Mouse (Mus musculus): ENCODE data around the gene Smco4. TPM values are rescaled to one million over a fixed set of nuclear protein-coding genes. Genes with fewer than 3 reads are reported as not detected.

Smco4 gene
- polyA plus RNA-seq, 1 experiment = 10.5 TPM

DNA sequence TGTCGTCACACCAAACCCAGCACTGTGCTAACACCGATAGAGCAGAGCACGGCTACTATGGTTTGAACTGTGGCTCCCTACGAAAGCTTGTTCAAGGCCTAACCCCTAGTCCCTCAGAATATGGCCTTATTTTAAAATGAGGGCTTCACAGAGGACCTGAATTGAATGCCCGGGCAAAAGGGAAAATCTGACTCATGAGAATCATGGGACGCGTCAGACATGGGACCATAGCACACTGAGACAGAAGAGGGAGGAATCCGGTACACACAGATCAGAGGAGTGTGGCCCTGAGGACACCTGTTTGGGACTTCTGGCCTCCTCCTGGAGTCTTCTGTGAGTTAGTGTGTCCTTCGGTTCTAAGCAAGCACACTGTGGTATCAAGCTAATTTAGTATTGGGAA is 85.7 kb downstream of the Smco4 start:
- no peaks in the 10 kb centered on the region for H3K36me3 ChIP-seq (ENCODE audit: control insufficient read depth, insufficient read depth)

DNA sequence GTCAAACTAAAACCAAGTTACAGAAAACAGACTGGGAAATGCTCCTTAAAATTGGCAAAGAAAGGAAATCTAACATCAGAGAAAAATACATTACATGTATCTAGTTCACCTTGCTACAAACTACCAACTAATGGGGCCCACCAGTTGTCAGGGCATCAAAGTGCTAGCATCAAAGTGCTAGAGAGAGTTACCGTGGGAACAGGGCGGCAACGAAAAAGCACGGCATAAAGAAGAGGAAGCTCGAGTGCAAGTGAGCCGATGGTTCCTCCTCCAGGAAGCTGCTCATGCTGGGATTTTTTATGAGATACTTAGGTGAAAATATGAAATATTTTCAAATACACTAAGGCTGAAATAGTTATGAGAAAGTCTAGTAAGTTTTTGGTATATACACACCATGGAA is 86.9 kb downstream of the Smco4 start:
- no peak overlapping the region for H3K4me3 ChIP-seq
- no peak overlapping the region for H3ac ChIP-seq (ENCODE audit: control insufficient read depth, insufficient read length)
- no peaks in the 10 kb centered on the region for H3K79me2 ChIP-seq (ENCODE audit: control insufficient read depth, insufficient read depth)
- H3K36me3 ChIP-seq (ENCODE audit: control insufficient read depth, insufficient read depth) = no peaks in the 10 kb centered on the region
- no peak overlapping the region for H3K4me2 ChIP-seq (ENCODE audit: low read depth)
- TF ChIP-seq POLR2AphosphoS2 (IDR thresholded peaks at IDR 0.05; ENCODE audit: insufficient read length, low read depth) (no peak), MYOD1 (IDR thresholded peaks at IDR 0.05; ENCODE audit: control insufficient read depth in 1 of 3, insufficient read length in 2 of 3, low read depth in 2 of 3) (no peak), MYOG (IDR thresholded peaks at IDR 0.05; ENCODE audit: control insufficient read depth in 1 of 3, insufficient read depth in 1 of 3, insufficient read length in 2 of 3, low read depth in 2 of 3) (no peak), E2F4 (IDR thresholded peaks at IDR 0.05; ENCODE audit: insufficient read depth) (no peak), POLR2A (IDR thresholded peaks at IDR 0.05; ENCODE audit: insufficient read length, low read depth) (no peak), CEBPB (IDR thresholded peaks at IDR 0.05; ENCODE audit: insufficient read depth, poor library complexity, severe bottlenecking) (no peak)
- H3K27me3 ChIP-seq (ENCODE audit: control insufficient read depth, insufficient read depth, insufficient read length) = no peaks in the 10 kb centered on the region

More for the DNA sequence above, 85.7 kb downstream of the Smco4 start:
- Histone ChIP-seq H3K79me2 (ENCODE audit: control insufficient read depth, insufficient read depth) (no peaks in the 10 kb centered on the region), H3K4me3 (no peak overlapping the region), H3K27me3 (ENCODE audit: control insufficient read depth, insufficient read depth, insufficient read length) (no peaks in the 10 kb centered on the region), H3K4me2 (ENCODE audit: low read depth) (no peak overlapping the region), H3ac (ENCODE audit: control insufficient read depth, insufficient read length) (no peak overlapping the region)
- TF ChIP-seq TCF12 (IDR thresholded peaks at IDR 0.05; ENCODE audit: insufficient read depth, poor library complexity, severe bottlenecking) (no peak), POLR2A (IDR thresholded peaks at IDR 0.05; ENCODE audit: insufficient read length, low read depth) (no peak), POLR2AphosphoS2 (IDR thresholded peaks at IDR 0.05; ENCODE audit: insufficient read length, low read depth) (no peak), REST (IDR thresholded peaks at IDR 0.05; ENCODE audit: insufficient read depth, insufficient read length) (no peak), SRF (IDR thresholded peaks at IDR 0.05; ENCODE audit: control insufficient read depth, insufficient read length, low read depth) (no peak), MYOD1 (IDR thresholded peaks at IDR 0.05; ENCODE audit: control insufficient read depth in 1 of 3, insufficient read length in 2 of 3, low read depth in 2 of 3) (no peak), CEBPB (IDR thresholded peaks at IDR 0.05; ENCODE audit: insufficient read depth, poor library complexity, severe bottlenecking) (no peak), USF1 (IDR thresholded peaks at IDR 0.05; ENCODE audit: low read depth) (no peak), MYOG (IDR thresholded peaks at IDR 0.05; ENCODE audit: control insufficient read depth in 1 of 3, insufficient read depth in 1 of 3, insufficient read length in 2 of 3, low read depth in 2 of 3) (no peak), E2F4 (IDR thresholded peaks at IDR 0.05; ENCODE audit: insufficient read depth) (no peak), MAX (IDR thresholded peaks at IDR 0.05; ENCODE audit: low read depth) (no peak), TCF3 (IDR thresholded peaks at IDR 0.05; ENCODE audit: insufficient read length, low read depth) (no peak)

DNA sequence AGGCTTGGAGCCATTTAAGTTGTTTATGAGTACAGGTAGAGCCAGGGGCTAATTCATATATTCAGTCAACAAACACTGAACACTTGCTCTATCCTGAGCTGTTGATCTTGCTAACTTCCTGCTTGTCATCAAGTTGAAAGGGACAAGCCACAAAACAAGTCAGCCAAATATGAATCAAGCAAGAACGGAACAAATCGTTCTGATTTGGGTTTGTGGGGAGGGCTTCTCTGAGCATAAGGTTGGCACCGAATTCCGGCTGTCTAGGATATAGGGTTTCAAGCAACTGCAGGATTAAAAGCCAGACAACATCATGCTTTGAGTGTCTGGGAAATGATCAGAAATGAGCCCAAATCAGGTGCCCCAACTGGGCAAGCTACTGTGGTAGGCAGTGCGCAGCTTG is 88.8 kb downstream of the Smco4 start:
- TF ChIP-seq E2F4 (IDR thresholded peaks at IDR 0.05; ENCODE audit: insufficient read depth) (no peak), SRF (IDR thresholded peaks at IDR 0.05; ENCODE audit: control insufficient read depth, insufficient read length, low read depth) (no peak), MYOG (IDR thresholded peaks at IDR 0.05; ENCODE audit: control insufficient read depth in 1 of 3, insufficient read depth in 1 of 3, insufficient read length in 2 of 3, low read depth in 2 of 3) (no peak), MAX (IDR thresholded peaks at IDR 0.05; ENCODE audit: low read depth) (no peak), TCF3 (IDR thresholded peaks at IDR 0.05; ENCODE audit: insufficient read length, low read depth) (no peak), MYOD1 (IDR thresholded peaks at IDR 0.05; ENCODE audit: control insufficient read depth in 1 of 3, insufficient read length in 2 of 3, low read depth in 2 of 3) (no peak), REST (IDR thresholded peaks at IDR 0.05; ENCODE audit: insufficient read depth, insufficient read length) (no peak), POLR2A (IDR thresholded peaks at IDR 0.05; ENCODE audit: insufficient read length, low read depth) (no peak), POLR2AphosphoS2 (IDR thresholded peaks at IDR 0.05; ENCODE audit: insufficient read length, low read depth) (no peak), CEBPB (IDR thresholded peaks at IDR 0.05; ENCODE audit: insufficient read depth, poor library complexity, severe bottlenecking) (no peak), TCF12 (IDR thresholded peaks at IDR 0.05; ENCODE audit: insufficient read depth, poor library complexity, severe bottlenecking) (no peak), USF1 (IDR thresholded peaks at IDR 0.05; ENCODE audit: low read depth) (no peak)
- H3ac ChIP-seq (ENCODE audit: control insufficient read depth, insufficient read length) = no peak overlapping the region
- no peaks in the 10 kb centered on the region for H3K36me3 ChIP-seq (ENCODE audit: control insufficient read depth, insufficient read depth)
- no peak overlapping the region for H3K4me2 ChIP-seq (ENCODE audit: low read depth)
- H3K27me3 ChIP-seq (ENCODE audit: control insufficient read depth, insufficient read depth, insufficient read length) = no peaks in the 10 kb centered on the region
- no peaks in the 10 kb centered on the region for H3K79me2 ChIP-seq (ENCODE audit: control insufficient read depth, insufficient read depth)
- no peak overlapping the region for H3K4me3 ChIP-seq

DNA sequence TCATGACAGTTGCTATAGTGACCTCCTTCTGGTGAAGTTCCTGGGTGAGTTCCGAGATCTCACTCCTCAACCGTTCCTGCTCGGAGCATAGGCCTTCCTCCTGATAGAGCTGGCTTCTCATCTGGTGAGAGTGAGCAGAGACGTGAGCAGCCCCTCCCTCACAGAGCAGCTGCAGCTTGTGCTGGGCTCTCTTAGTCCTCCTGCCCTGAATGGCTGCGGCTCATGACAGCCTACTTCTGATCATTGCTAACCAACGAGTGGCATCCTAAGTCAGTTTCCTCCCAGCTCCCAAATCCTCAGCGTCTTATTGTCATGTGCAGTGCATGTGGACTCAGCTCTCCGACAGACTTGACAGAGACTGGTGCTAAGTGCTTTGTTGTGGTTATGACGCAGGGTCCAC is 91.0 kb downstream of the Smco4 start:
- Histone ChIP-seq H3K79me2 (ENCODE audit: control insufficient read depth, insufficient read depth) (no peaks in the 10 kb centered on the region), H3K36me3 (ENCODE audit: control insufficient read depth, insufficient read depth) (no peaks in the 10 kb centered on the region), H3K4me3 (no peak overlapping the region), H3K27me3 (ENCODE audit: control insufficient read depth, insufficient read depth, insufficient read length) (no peaks in the 10 kb centered on the region), H3K4me2 (ENCODE audit: low read depth) (no peak overlapping the region), H3ac (ENCODE audit: control insufficient read depth, insufficient read length) (no peak overlapping the region)
- TF ChIP-seq TCF3 (IDR thresholded peaks at IDR 0.05; ENCODE audit: insufficient read length, low read depth) (no peak), CEBPB (IDR thresholded peaks at IDR 0.05; ENCODE audit: insufficient read depth, poor library complexity, severe bottlenecking) (no peak)

DNA sequence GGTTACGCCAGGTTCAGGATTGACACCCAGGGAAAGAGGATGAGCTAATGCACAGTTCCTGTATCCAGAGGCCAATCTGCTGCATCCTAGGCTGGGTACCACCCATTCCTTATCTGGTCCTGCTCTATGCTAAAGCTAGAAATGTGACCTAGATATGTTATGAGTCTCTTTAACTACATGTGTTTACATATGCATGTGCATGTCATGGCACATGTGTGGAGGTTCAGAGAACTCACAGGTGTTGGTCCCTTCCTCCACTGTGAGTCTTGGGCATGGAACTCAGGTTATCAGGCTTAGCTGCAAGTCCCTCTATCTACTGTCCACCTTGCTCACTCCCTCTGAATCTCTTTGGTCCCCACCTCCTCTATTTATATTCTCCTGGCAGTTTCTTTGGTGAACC is 92.7 kb downstream of the Smco4 start:
- TF ChIP-seq MYOG (IDR thresholded peaks at IDR 0.05; ENCODE audit: control insufficient read depth in 1 of 3, insufficient read depth in 1 of 3, insufficient read length in 2 of 3, low read depth in 2 of 3) = no peak
- Histone ChIP-seq H3K4me3 (no peak overlapping the region), H3K27me3 (ENCODE audit: control insufficient read depth, insufficient read depth, insufficient read length) (no peaks in the 10 kb centered on the region), H3K4me2 (ENCODE audit: low read depth) (no peak overlapping the region), H3K79me2 (ENCODE audit: control insufficient read depth, insufficient read depth) (no peaks in the 10 kb centered on the region), H3K36me3 (ENCODE audit: control insufficient read depth, insufficient read depth) (no peaks in the 10 kb centered on the region), H3ac (ENCODE audit: control insufficient read depth, insufficient read length) (no peak overlapping the region)

Measured in myocyte (in vitro differentiated cells).